Mouse (Mus musculus) erythroid progenitor cell, adult 5-6 weeks (primary cell): ENCODE measurements around the gene Omp. TPM values are rescaled to one million over a fixed set of nuclear protein-coding genes. Genes with fewer than 3 reads are reported as not detected.

Experiments used
- ATAC-seq: replicated peaks from 2 replicates; pipeline ENCODE4 v1.8.0; 2016; ENCODE audit warnings: moderate number of reproducible peaks, mild to moderate bottlenecking, moderate TSS enrichment, inconsistent platforms; ENCODE audit not compliant: poor library complexity, low FRiP score, severe bottlenecking
- total RNA-seq, 2 experiments: library from RNA; stranded (forward) in 1 of 2; stranded (reverse) in 1 of 2; fragments of 150-400 nt in 1 of 2; fragments of 186-747, 209-891 nt in 1 of 2; gene quantifications; 2 replicates each; pipeline versions ENCODE4 v1.2.3 to v1.2.4; 2015 to 2017; ENCODE audit warnings: low replicate concordance in 2 of 2

The Omp gene
- total RNA-seq, 2 experiments from 2014 or later: 4.6 to 17.2 TPM

DNA sequence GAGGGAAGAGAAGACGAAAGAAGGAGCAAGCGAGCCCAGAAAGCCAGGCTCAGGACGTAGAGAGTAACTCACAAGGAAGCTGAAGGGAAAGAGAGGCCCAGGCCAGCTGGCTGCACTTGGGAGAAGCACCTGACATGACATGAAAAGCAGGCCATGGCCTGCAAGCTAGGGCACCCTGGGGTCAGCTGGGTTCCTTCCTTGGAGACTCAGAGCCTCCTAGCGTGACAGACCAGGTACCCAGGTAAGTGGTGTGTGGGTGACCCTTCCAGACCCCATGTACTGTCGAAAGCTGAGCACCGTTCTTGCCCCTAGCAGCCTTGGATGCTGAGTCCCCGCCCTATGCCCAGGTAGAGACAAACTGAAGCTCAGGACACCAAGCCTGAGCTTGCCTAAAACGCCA is 27.4 kb upstream of the Omp start:
- ATAC-seq: no peak

DNA sequence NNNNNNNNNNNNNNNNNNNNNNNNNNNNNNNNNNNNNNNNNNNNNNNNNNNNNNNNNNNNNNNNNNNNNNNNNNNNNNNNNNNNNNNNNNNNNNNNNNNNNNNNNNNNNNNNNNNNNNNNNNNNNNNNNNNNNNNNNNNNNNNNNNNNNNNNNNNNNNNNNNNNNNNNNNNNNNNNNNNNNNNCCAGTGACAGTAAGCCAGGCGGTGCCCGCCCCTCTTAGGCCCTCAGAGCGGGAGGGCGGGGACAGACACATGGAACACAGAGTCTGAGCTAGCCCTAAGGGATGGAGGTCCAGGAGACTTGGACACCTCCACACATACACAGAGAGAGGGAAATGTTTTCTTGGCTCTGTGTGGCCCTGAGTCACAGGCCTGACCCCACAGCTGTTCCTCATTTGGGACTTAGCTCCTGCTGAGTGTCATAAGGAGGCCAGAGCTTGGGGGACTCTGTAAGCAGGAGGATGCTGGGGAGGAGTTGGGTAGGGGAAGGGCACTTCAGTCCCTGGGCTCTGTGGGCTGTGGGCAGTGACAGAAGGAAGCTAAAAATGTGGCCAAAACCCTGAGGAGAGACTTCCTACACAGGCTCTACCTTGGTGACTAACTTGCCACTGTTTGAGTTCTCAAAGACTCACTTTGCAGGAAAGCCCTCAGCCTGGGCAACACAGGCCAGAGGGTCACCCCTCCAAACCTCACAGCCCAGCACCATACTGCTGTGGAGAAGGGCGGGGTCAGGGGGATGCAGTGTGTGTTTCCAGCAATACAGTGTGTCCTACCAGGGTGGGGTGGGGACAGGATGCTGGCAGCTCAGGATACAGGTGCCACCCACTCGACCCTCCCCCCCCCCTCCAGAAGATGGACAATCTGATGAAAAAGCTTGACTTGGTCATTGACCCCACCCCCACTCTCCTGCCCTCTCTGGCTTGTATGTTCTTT is 26.1 kb upstream of the Omp start:
- ATAC-seq: peak; percentile 86

DNA sequence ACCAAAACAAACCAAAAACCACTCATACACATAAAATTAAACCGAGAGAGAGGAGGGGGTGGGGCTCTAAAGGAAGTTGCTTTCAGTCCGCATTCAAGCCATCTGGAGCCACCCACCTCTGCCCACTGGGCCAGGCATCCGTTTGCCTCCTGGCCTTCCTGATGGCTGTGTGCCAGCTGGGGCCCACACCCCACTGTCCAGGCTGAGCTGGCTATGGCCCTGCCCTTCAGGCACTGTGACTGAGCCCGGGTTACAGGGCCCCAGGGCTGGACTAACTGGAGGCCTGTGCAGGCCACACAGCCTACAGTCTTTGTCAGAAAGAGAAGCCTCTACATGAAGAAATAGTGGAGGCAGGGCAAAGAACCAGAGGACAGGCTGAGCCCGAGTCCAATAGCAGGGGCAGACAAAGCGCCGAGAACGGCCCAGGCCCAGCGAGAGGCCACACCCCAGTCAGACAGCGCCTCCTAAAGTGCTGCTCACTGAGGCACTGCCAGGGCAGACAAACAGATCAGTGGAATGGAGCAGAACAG is 19.8 kb upstream of the Omp start:
- peak; percentile 79 for ATAC-seq

DNA sequence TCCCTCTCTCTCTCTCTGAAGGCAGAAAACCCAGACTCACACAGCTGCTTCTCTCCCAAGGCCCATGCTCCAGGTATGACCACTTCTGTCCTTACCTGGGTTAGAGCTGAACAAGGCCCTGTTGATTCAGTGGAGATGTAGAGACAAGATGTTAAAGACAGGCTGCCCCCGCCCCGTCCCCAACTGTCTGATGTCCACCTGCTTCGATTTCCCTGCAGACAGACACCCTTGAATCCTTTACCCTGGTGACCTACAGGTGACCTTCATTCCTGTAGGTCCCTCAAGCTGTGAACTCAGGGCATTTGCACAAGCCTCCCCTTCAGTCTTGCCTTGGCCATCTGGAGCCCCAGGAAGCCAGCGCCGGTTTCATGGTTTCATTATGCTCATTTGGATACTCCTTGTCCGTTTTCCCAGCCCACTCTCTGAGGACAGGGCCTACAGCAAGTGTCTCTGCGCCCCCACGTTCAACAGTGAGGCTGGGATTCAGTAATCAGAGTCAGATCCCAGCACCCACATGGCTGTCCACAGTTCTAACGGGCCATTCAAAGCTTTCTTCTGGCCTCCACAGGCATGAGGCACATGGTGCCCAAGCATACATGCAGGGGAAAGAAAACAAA is 19.2 kb upstream of the Omp start:
- ATAC-seq: no peak

DNA sequence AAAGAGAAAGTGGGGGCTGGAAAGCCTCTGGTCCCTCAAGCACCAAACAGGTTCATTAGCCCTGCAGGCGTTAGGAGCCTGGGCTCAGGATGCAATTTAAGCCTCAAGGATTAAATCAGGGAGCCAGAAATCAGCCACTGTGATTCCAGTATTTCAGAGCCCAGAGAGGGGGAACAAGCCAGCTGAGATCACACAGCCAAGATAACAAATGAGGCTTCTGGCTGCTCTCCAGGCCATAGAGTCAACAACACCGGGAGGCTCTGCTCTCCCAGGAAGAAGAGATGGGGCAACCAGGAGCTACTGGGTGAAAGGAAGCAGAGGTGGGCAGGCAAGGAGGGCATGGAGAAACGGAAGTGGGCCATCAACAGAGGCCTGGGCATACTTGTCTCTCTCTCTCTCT is 18.4 kb upstream of the Omp start:
- no peak for ATAC-seq

DNA sequence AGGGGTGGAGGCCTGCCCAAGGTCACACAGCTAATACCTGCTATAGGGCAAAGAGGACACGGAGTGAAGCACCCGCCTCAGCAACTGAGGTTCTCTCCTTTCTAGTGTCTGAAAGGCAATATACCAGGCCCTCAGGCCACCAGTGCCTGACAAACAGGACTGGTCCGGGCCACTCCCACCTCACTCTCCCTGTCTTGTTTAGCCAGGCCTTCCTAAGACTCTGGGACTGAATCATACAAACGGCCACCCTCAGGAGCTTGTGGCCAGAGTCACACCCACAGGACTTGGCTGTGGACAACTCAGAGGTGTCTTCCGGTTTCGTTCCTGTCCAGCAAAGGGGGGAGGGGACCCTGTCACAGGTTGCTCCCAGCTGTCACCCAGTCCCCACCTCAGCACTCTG is 16.9 kb upstream of the Omp start:
- no peak for ATAC-seq

DNA sequence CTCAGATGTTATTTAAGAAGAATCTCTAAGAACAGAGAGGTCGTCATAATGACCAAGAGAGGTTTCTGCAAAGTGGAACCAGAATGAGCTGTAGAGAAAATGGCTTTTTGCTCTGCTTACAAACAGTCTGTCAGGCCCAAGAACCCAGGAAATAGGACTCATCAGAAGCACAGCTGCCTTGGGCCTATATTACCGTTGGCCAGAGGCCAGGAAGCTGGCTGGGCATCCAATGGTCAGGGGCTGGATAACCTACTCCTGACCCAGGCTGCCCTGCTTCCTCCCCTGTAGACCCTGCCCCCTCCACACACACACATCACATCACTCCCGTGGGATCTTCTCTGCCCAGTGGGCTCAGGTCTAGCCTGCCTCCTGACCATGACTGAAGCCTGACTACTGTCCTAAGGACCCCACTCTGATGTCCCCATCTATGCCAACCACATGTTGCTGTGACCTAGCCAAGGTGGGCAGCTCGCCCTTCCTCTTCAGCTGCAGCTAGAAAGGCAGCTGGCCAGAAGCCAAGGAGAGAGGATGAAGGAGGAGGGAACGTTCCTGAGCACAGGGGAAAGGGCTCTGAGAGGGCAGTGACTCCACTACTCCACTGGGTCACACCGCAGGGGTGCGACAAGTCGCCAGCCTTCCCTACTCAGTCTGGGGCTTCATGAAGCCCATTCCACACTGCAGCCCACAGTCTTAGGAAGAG is 14.9 kb upstream of the Omp start:
- no peak for ATAC-seq

DNA sequence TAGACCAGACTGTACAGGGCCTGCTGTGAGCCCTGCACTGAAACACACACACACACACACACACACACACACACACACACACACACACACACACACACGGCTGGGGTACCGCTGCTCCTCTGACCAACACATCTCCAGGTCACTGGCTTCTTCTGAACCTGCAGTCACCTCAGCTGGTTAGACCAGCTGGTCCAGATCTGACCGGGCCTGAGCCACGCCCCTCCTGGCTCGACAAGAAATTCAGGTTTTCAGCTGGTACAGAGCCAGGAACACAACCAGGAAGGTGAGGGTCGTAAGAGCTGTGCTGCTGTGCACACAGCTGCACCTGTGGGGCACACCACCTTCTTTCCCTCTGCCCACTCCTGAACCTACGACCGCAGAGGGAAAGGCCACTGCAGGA is 13.2 kb upstream of the Omp start:
- peak; percentile 44; the same call in 1 of the 2 replicates for ATAC-seq

DNA sequence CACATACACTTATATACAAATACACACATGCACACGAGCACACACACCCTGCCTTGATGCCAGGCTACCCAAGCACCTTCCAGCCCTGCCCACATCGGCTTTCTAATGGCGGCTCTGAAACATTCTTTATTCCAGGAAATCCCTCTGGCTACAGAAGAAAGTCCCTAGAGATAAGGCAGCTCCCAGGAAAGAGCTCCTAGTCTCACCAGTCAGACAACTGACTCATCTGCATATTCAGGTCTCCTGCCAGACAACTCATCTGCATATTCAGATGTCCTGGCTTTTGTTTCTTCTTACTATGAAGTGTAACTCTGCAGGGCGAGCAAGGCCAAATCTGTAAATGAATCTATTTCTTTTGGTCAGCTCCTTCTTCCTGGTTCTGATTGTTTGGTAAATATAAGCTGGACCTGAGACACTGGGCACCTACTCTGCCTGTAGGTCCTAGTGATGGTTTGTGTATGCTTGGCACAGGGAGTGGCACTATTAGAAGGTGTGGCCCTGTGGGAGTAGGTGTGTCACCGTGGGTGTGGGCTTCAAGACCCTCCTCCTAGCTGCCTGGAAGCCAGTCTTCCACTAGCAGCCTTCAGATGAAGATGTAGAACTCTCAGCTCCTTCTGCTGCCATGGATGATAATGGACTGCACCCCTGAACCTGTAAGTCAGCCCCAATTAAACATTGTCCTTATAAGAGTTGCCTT is 12.5 kb upstream of the Omp start:
- ATAC-seq: no peak

DNA sequence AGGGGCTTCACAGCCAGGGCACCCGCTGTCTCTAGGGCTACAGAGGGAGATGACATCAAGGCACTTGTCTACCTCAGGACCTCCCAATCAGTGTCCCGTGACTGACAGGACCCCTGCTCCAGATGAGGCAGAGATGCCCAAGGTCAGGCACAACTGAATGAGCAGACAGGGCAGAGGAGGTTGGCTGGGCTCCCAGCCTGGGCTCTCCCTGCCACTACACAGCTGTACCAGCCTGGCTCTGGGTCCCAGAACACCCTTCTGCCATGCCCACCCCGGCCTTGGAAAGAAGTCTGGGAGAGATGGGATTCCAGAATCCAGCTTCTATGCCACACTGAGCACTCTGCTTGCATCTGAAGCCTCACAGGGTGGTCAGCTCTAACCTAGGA is 11.0 kb upstream of the Omp start:
- no peak for ATAC-seq

DNA sequence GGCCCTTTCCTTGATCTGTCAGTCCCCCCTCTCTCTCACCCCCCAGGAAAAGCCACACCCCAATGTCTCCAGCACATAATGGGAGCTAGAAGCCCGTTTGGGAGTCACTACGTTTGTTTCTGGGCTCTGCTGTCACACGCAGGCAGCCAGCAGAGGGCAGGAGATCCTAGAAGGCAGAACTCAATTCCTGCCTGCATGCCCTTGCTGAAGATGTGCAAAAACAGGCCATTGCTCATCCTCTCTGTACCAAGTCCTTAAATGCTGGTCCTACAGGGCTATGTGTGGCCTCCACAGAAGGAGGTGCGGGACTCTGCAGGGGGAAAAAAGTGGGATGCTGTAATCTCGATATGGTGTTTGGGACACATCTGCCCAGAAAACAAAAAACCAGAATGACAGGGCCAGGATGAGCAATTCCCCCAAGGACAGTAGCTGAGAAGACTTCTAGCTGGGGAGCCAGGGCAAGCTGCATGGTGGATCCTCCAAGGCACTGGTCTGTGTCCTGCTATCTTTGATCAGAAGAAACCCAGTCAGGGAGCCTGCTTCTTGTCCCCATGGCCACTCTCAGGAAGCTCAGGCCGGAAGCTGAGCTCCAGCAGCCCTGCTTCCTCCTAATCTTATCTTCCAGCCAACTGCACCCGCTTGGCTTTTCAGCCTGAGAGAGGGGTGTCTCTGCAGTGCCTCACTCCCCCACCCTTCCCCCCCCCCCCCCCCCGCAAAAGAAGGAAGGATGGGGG is 10.4 kb upstream of the Omp start:
- peak; percentile 50; the same call in 1 of the 2 replicates for ATAC-seq

DNA sequence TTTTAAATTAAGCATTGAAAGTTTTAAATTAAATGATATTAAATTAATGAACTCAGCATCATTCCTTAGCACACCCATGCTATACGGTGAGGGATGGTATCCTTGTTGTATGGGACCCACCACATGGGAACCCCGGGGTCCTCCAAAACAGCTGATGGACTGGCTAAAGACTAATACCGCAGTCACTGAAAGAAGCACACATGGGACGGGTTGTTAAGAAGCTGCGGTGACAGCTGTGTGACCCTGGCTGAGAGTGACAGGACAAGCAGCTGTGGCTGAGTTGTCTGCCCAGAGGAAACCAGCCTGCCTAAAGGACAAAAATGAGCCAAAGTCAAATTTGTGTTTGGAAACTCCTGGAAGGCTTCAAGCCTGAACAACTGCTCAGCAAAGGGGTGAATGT is 8.6 kb upstream of the Omp start:
- no peak for ATAC-seq

DNA sequence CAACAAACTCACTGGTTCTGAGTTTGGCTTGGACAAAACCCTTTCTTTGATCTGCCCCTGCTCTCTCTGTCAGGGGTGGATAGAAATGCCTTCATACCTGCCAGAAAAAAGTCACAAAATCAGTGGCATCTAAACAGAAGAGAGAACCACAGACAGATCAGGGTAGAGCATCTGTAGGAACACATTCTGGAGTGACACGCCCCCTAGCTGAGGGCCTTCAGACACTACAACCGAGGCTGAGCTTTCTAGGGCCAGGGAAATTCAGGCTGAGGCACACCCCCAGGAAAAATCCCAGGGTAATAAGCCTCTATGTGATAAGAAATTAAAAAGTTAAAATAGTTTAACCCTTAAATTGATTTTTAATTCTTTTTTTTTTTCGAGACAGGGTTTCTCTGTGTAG is 8.0 kb upstream of the Omp start:
- ATAC-seq: no peak

DNA sequence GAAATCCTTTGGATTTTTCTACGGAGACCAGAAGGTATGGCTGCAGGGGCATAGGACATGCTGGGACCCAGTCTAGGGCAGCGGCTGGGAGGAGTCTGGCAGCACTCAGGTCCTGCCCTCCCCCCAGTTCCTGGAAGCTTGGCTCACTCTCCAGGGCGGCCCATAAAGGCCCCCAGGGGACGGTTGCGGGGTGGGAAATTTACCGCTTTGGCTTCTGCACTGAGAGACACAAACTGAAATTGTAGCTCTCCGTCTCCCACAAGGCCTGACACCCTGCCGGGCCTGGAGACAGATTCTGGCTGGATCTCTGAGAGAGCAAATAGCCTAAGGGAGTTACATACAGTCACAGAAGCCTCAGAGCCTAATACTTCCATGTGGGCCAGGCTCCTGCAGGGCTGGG is 7.1 kb upstream of the Omp start:
- no peak for ATAC-seq

DNA sequence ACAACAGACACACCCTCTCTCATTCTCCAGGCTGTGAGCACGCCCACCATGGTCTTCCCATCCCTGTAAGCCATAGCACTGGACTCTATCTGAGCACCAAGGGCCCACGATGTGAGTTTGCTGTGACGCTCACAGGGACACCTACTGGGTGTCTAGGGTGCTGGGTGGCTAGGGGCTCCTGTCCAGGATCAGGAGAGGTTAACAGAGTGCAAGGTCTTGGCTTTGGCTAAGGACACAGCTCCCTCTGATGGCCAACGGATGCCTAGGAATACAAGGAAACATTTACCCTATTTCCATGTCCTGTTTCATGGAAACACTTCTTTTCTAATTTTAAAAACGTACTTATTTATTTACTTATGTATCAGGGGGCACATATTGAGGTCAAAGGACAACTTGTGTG is 5.2 kb upstream of the Omp start:
- ATAC-seq: no peak

DNA sequence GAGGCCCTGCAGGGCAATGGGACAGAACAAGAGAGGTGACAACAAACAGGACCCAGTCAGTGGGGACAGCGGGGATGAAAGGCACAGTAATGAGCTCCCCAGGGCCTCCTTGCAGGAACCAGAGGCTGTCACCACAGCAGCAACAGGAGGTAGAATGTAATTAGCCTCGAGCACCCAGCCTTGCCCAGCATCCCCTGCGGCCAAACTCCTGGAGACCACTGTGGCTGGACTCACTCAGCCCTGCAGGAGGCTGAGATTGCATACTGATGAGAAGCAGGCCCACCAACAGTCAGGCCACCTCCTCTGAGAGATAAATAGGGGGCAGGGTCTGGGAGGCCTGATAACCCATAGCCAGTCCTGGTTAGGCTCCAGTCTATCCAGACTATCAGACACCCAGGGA is 4.5 kb upstream of the Omp start:
- ATAC-seq: no peak

DNA sequence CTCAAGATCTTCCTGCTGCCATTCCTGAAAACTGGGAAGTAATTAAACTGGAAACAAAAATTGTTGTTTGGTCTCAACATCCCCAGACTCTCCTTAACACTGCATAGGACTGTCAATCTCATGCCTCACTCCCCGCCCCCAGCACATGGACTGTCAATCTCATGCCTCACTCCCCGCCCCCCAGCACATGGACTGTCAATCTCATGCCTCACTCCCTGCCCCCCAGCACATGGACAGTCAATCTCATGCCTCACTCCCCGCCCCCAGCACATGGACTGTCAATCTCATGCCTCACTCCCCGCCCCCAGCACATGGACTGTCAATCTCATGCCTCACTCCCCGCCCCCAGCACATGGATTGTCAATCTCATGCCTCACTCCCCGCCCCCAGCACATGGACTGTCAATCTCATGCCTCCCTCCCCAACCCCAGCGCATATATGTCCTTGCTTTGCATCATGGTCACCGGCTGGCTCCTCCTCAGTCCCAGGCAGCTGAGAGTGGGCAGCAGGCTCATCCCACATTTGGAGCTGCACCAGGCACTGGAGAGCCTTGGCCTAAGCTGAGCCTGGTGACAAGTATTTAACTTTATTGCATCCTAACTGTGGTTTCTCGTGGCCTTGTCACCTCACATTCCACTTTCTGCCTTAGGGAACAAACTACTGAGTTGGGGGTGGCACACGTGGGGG is 3.6 kb upstream of the Omp start:
- no peak for ATAC-seq

DNA sequence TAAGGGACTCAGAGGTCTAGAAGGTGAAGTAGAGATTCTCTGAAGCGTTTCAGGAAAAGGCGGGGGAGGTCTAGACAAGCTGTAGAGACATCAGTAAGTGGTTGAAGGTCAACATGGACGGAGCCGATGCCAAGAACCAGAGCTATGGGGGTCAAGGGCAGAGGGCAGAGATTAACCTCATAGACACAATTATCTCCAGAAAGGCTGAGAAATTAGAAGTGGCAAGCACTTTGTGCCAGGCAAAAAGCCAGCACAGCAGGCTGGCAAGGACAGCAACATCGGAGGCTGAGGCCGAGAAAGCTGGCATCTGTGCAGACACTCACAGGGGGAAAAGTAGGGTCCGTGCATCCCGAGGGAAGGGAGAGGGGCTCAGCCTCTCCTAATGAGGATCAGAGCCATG is 2.5 kb upstream of the Omp start:
- ATAC-seq: no peak

DNA sequence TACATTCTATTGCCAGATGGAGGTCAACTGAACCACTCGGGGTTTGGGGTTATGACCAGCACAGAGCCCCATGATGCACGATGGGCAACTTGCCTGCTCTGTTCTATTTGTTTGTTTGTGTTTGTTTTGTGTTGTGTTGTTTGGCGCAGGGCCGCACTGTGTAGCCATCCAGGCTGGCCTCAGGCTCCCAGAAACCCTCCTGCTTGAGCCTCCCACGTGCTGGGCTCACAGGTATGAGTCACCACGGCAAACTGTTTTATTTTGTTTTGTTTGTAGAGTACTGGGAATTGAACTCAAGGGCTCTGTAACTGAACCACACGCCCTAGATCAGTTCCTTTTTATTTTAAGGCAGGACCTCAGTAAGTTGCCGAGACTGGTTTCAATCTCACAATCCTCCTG is 1.1 kb upstream of the Omp start:
- ATAC-seq: no peak
